Mouse (Mus musculus) fibroblast of lung, adult 2 months (primary cell): ENCODE data around the gene Cyb5b.
A peak's percentile ranks its signal among the peaks of the same experiment; 100 is the strongest.
"Not testable (repeated sequence)": the region's sequence is repeated elsewhere in the genome, so short reads cannot be mapped to it uniquely, and the experiment has no call there.

ENCODE experiments used
- DNase-seq: peaks from one replicate; pipeline ENCODE4 v3.0.0-alpha.2; 2011; ENCODE audit warnings: low read depth

The Cyb5b gene

DNA sequence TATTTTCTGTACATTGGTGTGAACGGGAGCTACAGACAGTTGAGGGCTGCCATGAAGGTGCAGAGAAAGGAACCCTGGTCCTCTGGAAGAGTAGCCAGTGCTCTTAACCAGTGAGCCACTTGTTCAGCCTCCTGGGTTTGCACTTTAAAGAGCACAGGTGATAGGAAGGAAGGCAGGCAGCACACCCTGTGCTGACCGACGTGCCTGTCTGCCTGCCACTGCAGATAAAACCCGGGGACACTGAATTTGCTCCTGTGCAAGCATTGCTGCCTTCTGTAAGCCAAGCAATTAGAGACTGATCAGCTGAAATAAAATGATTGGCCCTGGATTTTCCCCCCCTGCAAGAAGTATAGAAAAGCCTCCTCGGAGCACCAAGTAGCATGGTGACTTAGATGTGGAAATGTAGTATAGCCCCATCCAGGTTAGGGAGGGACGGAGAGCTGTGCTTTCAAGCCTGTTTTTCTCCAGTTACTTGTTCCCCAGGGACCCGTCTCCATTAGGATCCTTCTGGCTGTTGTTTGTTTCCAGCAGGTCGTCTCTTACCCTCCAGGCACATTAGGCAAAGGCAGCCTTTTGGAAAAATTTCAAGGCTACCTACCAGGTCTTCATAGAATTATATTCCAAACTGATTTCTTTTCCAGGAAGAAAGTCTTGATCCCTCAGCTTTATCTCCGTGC is 22.7 kb downstream of the Cyb5b start:
- DNase-seq = no peak

DNA sequence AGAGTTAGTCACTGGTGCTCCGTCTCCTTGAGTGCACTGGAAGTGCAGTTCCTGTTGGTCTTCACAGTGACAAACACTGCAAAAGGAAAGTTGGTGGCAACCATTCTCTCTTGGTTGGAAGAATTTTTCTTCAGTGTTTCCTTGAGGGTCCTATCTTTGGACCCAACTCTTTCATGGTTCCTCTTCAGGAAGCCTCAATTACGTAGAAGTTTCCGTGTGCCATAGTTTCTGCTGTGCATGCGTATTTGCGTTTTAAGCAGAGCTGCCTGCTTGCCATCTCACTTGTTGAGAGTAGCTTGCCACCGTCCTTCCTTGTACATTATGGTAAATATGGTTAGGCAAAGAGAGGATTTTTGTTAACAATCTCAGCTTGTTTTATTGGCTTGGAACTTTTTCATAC is 30.7 kb downstream of the Cyb5b start:
- DNase-seq = no peak

DNA sequence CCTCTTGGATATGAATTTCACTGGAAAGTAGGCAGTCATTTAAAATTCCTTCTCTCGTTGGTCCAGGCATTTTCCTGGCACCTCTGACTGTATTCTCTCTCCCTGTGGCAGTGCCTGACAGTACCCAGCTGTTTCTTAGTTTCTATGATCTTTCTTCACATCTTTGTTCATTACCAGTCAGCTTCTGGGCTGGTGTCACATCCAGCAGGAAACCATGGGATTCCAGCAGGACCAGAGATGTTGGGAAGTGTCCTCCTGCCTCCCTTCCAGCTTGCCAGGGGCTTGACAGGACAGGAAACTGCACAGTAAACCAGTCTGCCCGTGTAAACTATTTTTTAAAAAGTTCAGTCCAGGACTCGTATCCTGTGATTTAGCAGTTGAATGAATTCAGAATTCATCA is 34.6 kb downstream of the Cyb5b start:
- DNase-seq = no peak

DNA sequence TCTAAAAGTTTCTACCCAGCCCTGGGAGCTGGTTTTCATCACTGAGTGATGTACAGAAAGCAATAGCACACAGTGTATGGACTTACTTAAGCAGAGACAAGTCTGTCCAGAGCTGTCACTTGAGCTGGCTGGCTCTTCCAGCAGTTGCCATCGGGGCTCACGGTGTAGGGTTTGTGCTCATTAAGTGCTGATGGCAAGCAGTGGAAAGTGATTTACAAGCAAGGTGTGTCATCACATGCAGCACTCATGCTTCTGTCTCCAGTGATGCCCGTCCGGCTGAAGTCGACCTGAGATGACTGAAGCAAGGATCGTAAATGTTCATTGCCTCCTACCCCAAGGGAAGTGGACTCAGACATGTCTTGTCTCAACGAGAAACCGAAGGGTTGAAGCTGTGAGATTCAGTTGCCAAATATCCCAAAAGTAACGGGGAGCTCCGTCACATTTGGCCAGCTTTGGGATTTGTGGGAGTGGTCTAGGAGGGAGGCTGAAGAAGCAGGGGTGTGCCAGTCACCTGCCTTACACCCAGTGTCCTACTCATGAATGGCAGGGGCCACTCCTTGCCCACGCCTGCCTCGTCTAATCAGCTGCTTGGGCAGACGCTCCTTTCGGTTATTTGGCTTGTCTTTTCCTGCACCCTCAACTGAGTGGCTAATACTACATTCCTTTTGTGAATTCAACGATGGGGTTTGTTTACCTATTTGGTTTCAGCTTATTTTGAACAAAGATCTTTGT is 36.4 kb downstream of the Cyb5b start:
- no peak for DNase-seq

DNA sequence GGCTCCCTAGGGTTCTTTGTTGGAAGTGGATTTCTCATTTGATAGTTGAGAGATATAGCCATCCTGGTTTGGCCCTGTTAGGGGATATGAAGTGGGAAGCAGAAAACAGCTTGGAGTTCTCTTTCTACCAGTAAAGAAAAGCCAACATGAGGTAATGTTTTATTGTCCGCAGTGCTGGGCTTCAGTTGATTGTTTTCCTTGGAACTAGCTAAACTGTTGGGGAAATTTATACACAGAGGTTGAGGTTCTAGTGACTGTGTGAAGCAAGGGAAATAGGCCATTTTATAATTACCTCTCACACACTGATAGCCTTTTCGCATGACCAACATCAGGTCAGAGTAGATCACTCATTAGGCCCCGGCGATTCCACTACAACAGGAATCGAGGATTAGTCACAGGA is 37.2 kb downstream of the Cyb5b start:
- DNase-seq = no peak

DNA sequence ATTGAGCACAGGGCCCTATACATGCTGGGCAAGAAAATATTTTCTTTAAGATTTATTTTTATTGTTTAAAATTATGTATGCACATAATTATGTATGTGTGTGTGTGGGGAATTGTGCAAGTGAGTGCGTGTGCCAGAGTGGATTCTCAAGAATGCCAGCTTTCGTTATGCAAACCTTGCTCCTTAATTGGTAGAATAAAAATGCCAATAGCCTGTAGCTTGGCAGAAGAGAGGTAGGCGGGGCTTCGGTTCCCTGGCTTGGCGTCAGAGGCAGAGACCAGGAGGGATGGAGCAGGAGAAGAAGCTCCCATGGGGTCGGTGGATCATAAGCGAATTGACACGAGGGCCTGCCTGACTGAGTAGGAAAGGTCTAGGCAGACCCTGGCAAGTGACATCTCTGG is 42.2 kb downstream of the Cyb5b start:
- DNase-seq = no peak

DNA sequence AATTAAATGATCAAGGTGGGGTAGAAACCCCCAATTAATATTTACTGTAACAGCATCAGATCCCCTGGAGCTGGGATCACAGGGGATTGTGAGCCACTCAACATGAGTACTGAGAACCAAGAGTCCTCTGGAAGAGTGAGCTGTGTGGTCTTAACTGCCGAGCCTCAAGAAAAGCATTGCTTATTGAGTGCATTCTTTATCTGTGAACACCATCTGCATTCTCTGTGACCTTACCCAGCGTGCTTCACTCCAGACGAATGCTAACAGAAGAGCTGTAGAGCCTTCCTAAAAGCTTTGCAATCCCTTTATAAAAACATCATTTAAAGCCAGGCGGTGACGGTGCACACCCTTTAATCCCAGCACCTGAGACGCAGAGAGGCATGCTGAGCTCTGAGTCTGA is 42.9 kb downstream of the Cyb5b start:
- DNase-seq = no peak

DNA sequence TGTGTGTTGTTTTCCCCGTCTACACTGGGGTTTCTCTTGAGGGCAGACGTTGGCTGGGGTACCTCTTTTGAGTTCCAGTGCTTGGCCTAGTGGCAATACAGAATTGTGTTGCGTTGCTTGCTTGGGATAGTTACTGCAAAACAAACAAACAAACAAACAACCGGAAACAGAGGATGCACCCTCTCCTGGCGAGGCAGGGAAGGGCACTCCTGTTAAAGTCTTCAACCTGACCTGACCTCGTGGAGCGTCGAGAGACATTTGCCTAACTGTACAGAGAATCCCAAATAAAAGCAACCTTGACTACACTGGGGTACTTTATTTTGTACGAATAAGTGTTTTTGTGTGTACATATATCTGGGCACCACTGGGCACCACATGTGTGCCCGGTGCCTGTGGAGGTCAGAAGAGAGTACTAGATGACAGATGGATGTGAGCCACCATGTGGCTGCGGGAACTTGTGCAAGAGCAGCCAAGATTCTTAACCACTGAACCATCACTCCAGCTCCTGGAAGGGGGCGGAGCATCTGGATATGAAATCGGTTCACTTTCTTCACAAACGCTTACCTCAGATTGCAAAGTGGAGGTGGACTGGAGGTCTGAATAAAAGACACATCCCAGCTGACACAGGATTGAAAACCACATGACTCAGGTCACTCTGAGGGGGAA is 44.5 kb downstream of the Cyb5b start:
- DNase-seq = no peak

DNA sequence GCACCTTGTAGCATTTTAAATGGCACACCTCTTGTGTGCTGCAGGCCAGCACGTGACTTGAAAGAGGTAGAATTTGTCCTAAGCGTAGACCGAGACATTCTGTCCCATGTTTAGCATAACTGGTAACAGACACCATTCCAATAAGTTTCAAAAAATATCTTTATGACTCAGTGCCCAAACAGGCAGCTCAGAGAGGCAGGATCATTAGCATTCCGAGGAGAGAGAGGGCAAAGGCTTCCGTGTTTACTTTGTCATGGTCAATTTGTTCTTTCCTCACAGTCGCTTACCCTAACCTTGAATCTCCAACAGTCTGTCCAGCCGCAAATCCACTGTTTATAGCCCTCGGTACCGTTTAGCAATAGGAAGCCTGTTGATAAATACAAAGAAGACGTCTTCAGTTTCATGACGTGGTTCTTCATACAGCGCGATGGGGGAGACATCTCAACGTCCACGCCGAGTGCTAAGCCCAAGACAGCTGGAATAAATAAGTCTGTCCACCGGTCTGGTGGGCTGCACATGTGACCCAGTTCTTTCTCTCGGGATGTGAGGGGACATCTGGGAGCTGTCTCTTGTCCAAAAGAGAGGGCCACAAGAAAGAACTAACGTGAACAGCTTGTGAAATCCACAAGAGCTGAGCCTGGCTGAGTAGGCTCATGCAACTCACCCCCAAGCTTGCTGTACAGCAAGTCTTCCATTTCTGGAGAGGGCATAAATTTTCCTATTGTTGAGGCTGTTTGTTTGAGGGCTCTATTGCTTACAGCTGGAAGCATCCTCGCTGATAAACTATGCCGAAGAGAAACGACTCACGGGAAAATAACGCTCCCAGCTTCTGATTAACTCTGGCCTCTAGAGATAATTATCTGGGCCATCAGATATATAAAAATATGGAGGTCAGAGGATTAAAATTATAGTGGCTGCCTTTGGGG is 47.7 kb downstream of the Cyb5b start:
- DNase-seq = no peak

DNA sequence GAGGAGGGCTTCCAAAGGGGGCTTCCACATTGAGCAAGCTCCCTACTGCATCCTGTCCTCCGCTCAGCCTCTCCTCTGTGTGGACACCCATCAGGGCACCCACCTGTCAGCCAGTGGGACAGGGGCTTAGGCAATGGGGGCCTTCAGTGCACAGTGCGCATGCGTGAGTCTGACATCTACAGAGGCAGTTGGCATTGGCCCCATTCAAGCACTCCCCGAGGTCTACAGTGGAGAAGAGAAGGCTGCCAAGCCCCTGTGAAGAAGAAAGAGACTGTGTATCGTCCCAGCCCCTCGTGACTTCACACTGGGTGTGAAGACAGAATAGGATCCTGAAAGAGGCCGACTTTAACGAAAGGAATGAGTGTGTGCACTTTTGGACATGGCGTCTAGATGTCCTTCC is 54.7 kb downstream of the Cyb5b start:
- DNase-seq = no peak

DNA sequence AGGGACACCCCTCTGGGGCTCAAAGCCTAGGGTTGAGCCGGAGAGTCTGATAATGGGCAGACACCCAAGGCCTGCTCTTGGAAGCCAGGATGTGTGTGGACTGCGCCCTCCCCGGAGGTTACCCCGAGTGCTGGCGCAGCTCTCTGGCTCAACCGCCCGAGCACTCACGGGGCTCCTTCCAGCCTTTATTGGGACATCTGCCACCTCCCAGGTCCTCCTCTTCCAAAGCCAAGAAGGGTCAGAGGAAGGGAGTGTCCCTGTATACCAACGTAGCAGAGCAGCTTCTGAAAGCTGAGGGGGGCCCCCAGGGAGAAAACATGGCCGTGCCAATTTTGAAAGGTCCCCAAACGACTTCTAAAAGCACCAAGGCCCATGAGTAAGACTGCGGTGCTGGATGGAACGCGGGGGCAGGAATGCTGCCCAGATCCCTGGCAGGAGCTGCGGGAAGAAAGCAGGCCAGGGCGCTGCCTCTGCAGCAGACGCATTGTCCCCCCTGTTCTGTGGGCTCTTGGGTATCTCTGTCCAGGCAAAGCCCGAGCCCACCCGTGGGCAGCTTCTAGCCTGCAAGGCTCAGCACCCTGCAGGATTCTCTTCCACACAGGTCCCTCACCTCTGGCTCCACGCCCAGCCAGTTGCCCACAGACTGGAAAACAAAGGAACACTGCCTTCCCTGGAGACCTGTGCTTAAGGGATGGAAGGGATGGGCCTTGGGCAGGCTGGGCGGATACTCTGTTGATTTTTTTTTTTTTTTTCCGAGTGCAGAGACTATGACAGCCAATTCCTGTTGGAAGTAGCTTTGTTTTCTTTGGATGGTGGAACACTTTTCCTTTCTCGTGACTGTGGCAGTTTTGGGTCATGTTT is 55.5 kb downstream of the Cyb5b start:
- DNase-seq = peak; percentile 82

DNA sequence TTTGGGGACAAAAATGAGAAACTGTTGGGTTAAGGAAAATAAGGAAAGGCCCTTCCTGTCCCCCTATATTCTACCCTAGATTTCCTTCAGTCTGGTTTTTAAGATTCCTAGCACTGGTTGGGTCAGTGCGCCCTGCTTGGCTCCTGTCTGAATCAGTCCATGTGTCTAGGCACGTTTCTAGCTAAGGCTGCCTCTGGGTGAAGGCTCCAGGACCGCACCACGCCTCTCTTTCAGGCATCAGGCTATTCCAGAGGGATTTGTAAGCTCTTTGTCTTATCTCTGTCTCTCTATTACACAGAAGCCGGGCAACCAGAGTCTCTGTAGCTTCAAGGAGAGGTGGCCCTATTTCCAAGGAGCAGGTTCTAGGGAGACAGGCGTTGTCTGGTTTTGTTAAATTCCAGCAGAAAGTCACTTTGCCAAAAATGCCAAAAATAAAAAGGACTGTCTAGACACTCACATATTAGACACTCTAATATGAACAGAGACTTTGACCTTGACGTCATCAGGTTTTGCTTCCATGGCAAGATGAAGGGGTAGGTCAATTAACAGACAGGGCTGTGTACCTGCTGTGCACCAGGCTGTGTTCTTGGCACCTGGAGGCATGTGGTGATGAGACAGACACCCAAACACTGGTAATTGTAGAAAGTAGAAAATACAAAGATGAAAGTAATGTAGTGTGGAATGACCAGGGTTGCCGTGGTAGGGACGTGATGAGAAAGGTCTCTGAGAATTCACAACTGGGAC is 56.5 kb downstream of the Cyb5b start:
- no peak for DNase-seq

DNA sequence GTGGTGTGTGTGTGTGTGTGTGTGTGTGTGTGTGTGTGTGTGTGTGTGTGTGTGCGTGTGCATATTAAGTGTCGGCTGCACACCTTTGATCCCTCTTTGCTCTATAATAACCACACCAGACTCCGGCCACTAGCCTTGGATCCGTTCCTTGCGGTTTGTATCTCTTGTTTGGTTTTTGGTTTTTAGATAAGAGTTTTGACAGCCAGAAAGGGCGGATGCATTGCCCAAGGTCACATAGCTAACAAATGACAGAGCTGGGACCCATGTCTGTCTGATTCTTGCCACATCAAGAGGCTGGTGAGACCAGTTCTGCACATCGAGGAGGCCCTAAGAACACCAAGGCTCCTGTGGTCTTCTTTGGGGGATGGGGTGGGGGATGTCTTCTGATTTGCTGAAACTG is 58.7 kb downstream of the Cyb5b start:
- DNase-seq = no peak

DNA sequence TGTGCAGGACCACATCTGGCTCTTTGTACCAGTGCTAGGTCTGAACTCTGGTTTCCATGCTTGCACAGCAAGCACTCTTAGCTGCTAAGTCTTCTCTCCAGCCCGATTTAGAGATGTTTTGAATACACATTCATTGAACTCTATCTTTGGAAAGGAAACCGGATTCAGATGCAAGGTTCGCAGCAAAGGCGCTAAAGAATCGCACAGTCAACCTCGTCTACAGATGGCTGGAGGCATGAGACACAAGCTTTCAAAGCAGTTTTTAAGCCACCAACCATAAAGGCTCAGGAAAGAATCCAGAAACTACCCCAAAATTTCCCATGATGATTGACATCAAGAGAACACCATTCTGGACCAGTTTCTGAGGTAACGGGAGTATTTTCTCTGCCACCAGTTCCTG is 61.6 kb downstream of the Cyb5b start:
- no peak for DNase-seq

DNA sequence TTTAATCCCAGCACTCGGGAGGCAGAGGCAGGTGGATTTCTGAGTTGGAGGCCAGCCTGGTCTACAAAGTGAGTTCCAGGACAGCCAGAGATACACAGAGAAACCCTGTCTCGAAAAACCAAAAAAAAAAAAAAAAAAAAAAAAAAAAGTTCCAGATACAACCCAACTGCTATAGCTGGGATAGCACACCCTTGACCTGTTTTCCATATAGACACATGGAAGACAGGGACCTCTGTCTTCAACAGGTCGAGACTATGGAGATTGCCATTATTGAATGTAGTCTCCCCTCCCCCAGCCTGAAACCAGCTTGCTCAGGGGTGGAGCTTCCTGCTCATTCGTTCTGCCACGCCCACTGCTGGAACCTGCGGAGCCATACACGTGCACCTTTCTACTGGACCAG is 66.8 kb downstream of the Cyb5b start:
- not testable (repeated sequence) for DNase-seq

DNA sequence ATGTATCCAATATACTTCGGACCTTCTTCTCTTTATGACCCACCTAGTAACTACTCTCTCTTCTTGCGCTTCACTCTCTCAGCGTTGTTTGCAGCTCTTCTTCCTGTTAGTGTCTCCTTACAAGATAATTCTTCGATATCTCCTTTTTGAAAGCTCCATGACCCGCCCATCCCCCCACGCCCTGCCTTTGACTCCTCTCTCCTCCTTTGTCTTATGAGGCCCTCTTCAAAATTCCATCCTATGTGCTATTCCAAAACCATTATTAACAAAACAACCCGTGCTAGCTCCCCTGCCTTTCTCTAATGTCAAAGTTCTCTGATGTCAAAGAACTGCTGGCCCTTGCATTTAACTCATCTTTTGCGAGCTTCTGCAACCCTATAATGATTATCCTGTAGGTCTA is 67.7 kb downstream of the Cyb5b start:
- no peak for DNase-seq

DNA sequence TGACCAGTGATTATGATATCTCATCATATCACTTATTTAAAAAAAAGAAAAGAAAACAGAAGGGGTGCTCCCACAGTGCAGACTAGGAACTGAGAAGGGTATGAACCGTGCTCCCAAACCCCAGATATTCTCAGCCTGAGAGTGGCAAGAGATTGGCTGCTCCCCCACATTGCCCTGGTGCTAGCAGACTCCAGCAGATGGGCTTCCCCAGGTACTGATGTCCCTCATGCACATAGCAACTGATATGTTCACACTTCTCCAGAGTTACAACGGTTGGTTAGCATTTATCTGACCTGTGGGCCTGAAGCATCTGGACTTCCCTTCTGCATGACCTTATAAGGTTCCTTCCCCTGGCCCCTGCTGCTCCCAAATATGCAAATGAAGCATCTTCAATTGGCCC is 68.6 kb downstream of the Cyb5b start:
- DNase-seq = no peak

DNA sequence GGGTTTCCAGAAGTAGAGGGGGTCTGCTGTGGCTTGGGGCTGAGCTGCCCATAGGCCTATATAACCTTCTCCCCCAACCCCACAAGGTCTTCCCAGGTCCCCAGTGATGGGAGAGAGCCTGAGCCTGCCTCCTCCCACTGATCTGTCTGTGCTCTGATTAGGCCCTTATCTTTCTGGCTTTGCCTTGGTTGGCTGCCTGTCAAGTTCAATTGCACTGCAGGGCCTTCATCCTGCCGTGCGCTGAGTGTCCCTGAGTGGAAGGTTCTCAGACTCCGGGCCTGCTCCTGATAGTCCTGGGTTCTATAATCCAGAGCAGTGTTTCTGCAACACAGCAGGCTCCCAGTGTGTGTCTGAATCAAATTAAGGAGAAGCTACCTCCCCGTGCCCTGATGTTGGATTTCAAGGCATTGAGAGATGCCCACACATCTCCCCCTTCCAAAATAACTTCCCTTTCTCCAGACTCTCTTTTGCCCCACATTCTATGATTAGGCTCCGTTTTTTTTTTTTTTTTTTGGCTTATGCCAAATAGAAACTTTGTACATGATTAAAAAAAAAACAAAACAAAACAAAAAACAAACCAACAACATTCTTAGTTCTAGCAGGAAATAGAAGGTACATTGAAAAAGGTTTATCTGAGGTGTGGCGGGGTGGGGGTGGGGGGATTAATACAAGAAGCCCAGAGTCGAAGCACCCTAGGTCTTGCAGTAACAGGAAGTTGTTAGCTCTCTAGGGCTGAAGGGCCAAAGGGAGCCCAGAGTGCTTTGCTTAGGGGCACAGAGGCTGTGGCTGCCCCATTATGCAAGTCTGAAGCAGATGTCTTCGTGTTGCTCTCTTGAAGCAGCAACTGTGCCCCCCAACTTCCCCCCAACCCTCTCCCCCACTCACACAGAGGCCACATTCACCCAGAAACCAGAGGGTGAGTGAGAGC is 71.7 kb downstream of the Cyb5b start:
- DNase-seq = no peak

DNA sequence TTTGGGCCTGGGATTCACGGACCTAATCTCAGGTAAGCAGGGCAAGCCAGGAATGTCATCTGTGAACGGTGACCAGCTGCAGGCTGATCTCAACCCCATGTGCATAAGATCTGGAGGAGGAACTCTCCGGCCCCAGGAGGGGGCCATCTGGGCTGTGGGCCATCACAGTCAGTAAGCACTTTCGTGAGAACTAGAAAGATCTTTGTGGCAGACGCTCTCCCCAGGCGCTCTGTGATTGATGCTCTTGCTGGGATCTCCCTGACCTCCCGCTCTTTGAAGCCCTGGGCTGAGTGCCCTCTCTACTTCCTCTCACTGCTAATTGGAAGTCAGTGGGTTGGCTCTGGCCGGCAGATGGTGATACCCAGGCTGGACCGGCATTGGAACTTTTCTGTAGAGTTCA is 75.7 kb downstream of the Cyb5b start:
- no peak for DNase-seq
